Mouse (Mus musculus) brown adipose tissue, adult 24 weeks (tissue): ENCODE results near the gene Tbc1d2b. TPM values are rescaled to one million over a fixed set of nuclear protein-coding genes. Genes with fewer than 3 reads are reported as not detected.
A peak's percentile ranks its signal among the peaks of the same experiment; 100 is the strongest.

Source experiments
- H3K27ac ChIP-seq: fragments of 200-500 bp; replicated peaks from 2 replicates; pipeline ENCODE4 v1.5.1; 2012; ENCODE audit warnings: low read depth, mild to moderate bottlenecking, low read length
- H3K4me1 ChIP-seq: fragments of 200-500 bp; 2 replicates; pipeline ENCODE4 v1.6.1; 2012; ENCODE audit warnings: low read length, mixed read lengths; ENCODE audit not compliant: control insufficient read depth, insufficient read depth, insufficient read length
- H3K4me3 ChIP-seq: fragments of 200-500 bp; 2 replicates; pipeline ENCODE4 v1.5.1; 2012; ENCODE audit warnings: low read depth, mild to moderate bottlenecking, low read length, moderate library complexity; ENCODE audit not compliant: insufficient read depth
- polyA plus RNA-seq: library from polyadenylated mRNA; stranded (reverse); fragments of >200 nt; gene quantifications from 2 replicates; pipeline ENCODE4 v1.2.4, GENCODE M21; 2012; ENCODE audit not compliant: missing spikeins, insufficient read depth, insufficient read length

The Tbc1d2b gene
- polyA plus RNA-seq = 7.7 and 8.1 TPM in 2 replicates

DNA sequence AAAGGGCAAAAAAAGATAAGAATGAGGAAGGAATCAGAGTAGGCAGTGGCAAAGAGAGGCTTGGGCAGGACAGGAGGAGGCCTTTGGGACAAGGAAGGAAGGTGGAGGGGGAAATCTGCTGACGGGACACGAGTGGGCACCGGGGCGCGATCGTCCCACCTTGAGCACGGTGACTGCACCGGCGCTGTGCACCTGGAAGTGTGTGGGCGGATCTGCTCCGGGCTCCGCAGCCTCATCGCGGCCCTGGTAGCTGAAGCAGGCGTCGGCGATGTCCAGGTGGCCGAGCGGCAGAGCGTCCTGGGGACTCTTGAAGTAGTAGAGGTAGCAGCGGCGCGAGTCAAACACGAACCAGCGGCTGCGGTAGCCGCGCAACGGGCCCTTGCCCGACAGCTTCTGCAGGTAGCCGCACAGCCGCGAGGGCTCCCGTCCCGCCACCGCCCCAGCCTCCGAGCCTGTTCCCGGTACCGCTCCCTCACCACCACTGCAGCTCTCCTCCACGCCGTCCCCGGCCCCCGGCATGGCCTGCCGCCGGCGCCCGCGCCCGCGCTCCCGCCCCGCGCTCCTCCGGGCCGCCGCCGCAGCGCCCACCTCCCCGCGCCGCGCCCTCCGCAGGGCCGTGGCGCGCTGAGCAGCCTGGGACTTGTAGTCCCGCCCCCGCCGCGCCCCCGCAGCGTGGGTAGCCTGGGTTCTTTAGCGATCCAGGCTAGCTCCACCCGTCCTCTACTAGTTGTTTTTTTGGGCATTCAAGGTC, at the start of gene Tbc1d2b:
Gene Tbc1d2b, minus strand, starts transcription at position 612 of the 751 bp plus-strand sequence.
- H3K4me3 ChIP-seq = peak within 1 kb of the TSS; percentile 97
- peak within 1 kb of the TSS; percentile 66 for H3K27ac ChIP-seq
- no peaks in the 10 kb centered on the region; the same call in none of the 2 replicates for H3K4me1 ChIP-seq

DNA sequence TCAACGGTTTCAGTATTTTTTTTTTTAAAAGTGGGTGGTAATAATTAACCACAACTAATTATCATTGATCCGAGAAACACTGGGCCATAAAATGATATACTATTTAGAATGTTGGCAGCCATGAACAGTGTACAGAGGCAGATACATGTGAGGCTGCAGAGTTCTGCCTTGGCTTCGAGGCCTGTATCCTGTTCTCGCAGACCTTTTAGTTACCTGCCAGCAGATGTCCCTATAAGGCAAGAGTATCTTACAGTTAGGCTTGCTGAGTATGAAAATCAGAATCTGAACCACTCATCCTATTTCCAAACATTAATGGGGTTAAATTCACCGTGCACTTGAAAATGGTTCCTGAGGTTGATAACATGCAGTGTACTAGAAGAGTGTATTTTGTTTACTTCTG, 45.7 kb upstream of the Tbc1d2b start:
- no peaks in the 10 kb centered on the region for H3K4me1 ChIP-seq
- H3K4me3 ChIP-seq = no peak overlapping the region

DNA sequence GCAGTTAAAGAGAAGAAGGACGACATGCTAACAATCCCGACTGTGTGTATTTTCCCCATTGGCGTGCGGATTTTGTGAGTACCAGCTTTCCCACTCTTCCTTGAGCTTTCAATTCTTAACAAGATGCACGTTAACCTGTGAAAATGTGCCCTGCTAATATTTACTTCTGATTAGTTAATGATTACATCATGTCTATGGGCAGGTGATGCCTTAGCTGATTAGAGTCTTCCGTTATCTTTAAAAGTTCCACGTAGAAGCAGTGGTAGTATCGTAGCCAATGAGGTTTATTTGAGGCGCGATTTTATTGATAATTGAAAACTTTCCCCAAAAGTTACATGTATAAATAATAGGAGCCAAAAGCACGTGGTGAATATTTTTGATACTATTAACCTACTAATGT, 45.1 kb upstream of the Tbc1d2b start:
- Histone ChIP-seq H3K27ac (no peak overlapping the region), H3K4me3 (no peak overlapping the region), H3K4me1 (no peaks in the 10 kb centered on the region)

More for the DNA sequence above, 45.7 kb upstream of the Tbc1d2b start:
- no peak overlapping the region for H3K27ac ChIP-seq

DNA sequence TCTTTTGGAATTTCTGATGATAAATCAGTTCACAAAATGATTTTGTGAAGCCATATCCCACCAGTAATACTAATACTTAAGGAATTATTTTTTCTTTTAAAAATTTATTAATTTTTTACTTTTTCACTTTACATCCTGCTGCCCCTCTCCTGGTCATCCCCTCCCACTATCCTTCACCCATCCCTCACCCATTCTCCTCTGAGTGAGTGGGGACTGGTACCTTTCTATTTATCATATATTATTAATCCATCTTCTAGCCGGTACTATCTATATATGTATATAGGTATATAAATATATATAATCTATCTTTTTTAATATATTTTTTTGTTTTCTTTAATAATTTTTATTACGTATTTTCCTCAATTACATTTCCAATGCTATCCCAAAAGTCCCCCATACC, 33.6 kb upstream of the Tbc1d2b start:
- Histone ChIP-seq H3K4me1 (no peaks in the 10 kb centered on the region), H3K4me3 (no peak overlapping the region), H3K27ac (no peak overlapping the region)

DNA sequence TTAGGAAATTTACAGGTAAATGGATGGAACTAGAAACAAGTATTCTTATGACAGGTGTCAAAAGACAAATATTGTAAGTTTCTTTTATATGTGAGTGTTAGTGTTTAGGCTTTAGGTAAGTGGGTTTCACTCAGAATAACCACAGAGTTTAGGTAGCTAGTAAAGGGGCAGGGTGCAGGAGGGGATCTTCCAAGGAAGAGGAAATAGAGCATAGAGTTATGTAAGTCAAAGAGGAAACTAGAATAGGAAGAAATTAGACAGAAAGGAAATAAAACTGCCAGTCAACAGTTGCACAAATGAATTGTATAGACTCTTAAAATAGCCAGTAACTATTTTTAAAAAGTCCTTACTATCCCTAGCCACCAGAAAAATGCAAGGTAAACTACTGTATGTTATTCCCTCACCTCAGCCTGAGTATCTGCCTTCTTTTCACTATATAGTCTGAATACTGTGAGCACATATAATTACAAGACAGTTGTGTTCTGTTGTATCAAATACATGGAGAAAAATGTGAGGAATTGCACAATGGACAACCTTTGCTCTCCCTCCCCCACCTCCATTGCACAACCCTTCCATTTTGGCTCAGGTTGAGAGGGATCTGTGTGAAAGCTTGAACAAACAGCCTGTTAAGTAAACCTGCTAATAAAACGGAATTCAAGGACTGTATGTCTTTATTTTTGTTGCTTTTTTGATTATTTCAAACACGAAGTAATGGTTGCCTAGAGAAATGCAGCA, 32.7 kb upstream of the Tbc1d2b start:
- no peak overlapping the region for H3K27ac ChIP-seq
- H3K4me1 ChIP-seq = no peaks in the 10 kb centered on the region
- H3K4me3 ChIP-seq = no peak overlapping the region

DNA sequence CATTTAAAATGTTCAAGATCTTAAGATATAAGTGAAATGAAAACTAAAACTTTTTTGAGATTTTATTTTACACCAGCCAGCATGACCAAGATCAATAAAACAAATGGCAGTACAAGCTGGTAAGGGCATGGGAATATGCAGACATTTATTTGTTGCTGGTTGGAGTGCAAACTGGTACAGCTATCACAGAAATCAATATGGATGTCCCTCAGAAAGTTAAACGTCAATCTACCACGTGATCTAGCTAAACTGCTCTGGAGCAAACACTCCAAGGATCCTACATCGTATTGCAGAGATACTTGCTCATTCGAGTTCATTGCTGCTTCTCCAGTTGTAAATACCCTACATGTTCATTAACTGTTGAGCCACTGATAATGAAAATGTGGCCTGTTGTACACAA, 32.1 kb upstream of the Tbc1d2b start:
- H3K27ac ChIP-seq = no peak overlapping the region
- no peak overlapping the region for H3K4me3 ChIP-seq
- no peaks in the 10 kb centered on the region for H3K4me1 ChIP-seq

DNA sequence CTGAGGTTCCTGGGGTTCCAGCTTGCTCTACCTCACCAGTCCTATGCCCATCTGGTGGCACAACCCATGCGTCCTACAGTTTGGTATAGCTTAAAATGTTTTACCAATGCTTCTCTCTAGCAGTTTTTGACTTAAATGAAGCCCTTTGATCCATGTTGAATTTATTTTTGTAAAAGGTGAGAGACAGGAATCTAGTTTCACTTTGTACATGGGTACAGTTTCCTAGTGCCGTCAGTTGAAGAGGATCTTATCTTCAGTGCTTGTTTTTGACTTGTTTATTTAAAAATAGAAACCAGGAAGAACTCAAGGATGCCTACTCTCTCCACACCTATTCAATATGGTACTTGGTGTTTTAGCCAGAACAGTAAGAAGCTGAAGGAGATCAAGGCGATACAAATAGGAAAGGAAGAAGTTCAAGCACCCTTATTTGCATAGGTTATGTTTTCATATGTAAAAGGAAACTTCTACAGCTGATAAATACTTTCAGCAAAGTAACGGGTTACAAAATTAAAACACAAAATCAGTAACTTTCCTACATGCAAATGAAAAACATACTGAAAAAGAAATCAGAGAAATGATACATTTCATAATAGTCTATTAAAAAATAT, 30.6 kb upstream of the Tbc1d2b start:
- Histone ChIP-seq H3K27ac (no peak overlapping the region), H3K4me1 (no peaks in the 10 kb centered on the region), H3K4me3 (no peak overlapping the region)

DNA sequence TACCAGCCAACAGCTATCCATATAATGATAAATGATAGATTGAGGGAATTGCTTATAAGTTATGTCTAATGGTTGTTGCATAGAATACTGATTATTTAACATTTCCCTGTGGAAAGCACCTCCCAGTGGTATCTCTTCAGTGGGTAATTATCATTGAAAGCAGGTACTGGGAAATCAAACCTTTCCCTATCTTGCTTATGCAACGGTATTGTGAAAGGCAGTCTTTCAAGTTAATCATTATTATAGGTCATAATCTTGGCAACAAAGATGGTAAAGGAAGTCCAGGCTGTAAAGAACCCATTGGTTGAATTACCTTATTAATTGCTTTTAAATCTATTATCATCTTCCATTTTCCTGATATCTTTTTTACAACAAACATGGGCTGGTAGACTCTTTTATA, 27.0 kb upstream of the Tbc1d2b start:
- H3K27ac ChIP-seq = no peak overlapping the region
- H3K4me3 ChIP-seq = no peak overlapping the region
- no peaks in the 10 kb centered on the region for H3K4me1 ChIP-seq

DNA sequence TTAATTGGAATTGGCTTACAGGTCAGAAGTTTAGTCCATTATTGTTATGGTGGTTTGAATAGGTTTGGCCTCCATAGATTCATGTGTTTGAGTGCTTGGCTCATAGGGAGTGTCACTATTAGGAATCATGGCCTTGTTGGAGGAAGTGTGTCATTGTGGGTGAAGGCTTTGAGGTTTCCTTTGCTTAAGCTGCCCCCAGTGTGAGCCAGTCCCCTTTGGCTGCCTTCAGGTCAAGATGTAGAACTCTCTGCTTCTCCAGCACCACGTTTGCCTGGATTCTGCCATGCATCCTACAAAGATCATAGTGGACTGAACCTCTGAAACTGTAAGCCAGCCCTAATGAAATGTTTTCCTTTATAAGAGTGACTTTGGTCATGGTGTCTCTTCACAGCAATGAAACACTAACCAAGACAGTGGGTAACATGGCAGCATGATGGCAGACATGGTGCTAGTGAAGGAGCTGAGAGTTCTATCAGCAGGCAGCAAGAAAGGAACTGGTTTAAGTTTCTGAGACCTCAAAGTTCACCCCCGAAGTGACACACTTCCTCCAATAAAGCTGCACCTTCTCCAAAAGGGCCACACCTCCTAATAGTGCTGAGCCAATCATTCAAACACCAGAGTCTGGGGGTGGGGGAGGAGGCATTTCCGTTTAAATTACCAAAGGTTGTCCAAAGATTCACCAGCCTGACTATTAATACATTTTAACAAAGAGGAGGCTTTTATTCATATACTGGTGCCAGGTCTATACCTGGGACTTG, 23.2 kb upstream of the Tbc1d2b start:
- Histone ChIP-seq H3K4me1 (no peaks in the 10 kb centered on the region), H3K4me3 (no peak overlapping the region), H3K27ac (no peak overlapping the region)

DNA sequence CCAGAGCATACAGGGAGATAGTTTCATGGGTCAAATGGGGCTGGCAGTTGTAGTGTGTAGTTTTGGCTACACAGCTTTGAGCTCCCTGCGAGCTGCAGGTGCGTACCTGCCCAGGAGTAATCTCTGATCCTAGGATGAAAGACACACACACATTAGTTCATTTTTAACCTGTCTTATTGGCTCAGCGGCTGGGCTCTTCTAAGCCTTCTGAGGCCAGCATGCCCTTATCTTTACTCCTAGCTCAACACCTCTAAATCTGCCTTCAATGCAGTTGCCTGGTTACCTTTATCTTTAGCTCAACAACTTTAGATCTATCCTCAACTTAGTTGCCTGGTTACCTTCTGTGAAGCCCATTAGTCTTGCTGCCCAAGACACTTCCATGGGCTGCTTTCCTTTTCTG, 7.8 kb upstream of the Tbc1d2b start:
- no peak overlapping the region for H3K4me3 ChIP-seq
- H3K4me1 ChIP-seq = no peaks in the 10 kb centered on the region
- no peak overlapping the region for H3K27ac ChIP-seq

DNA sequence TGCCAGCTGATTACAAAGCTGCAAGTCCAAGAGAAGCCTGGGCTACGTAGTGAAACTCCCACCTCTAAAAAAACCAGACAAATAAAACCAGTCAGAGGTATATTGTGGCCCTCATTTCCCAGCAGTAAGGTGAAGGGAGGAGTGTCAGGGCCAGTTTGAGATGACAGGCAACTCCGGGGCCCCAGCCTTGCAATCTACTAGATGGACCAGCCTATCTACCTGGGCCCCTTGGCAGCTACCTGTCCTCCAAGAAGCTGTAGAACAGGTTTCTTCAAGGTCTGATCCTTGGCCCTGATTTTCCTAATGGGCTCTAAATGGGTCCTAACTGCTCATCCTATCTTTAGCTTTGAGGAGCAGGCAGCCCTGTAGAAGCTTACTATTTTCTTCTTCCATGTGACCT, 7.3 kb upstream of the Tbc1d2b start:
- H3K4me1 ChIP-seq = no peaks in the 10 kb centered on the region
- H3K4me3 ChIP-seq = no peak overlapping the region
- no peak overlapping the region for H3K27ac ChIP-seq

DNA sequence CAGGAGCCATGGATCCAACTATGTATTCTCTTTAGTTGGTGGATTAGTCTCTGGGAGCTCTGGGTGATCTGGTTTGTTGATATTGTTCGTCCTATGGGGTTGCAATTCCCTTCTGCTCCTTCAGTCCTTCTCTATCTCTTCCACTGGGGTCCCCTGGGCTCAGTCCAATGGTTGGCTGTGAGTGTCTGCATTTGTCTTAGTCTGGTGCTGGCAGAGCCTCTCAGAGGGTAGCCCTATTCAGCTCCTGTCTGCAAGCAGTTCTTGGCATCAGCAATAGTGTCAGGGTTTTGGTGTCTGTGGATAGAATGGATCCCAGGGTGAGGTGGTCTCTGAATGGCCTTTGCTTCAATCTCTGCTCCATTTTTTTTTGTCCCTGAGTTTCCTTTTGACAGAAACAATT, 6.2 kb upstream of the Tbc1d2b start:
- Histone ChIP-seq H3K4me3 (no peak overlapping the region), H3K27ac (no peak overlapping the region), H3K4me1 (no peaks in the 10 kb centered on the region)

DNA sequence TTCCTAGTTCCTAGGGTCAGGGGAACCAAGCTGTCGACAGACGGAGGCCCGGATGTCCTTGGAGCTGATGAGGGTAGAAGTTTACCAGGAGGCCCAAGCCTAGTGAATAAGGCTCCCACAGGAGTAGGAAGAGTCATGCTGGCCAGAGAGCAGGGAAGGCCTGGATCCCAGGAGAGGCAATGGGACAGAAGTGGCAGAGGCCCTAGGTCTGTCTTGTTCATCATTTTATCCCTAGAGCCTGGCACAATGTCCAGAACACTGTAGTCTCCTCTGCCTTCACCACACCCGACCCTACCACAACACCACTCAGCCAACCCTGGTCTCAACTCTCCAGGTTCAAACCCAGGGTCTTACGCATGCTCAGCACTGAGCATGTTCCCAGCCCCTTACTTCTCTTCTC, 5.3 kb upstream of the Tbc1d2b start:
- H3K27ac ChIP-seq = no peak overlapping the region

DNA sequence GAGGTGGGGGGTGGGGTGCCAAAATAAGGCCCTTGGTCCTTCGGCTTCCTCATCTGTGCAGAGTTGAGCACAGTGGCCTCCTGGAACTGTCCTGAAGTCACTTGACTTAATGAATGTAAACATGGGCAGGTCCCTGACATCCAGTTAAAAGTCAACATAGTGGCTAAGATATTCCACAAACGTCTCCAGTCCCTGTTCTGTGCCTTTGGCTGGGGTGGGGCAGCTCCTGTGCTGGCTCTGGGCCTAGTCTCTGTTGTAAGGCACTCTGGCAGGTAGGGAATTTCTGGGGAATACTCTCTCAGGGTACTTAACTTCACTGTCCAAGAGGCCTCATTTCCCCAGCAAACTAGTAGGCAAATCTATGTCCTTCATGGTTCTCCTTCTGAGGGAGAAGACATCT, 4.9 kb upstream of the Tbc1d2b start:
- Histone ChIP-seq H3K4me3 (no peak overlapping the region), H3K27ac (no peak overlapping the region), H3K4me1 (no peaks in the 10 kb centered on the region)

More for the DNA sequence above, 5.3 kb upstream of the Tbc1d2b start:
- no peak overlapping the region for H3K4me3 ChIP-seq
- no peaks in the 10 kb centered on the region for H3K4me1 ChIP-seq

DNA sequence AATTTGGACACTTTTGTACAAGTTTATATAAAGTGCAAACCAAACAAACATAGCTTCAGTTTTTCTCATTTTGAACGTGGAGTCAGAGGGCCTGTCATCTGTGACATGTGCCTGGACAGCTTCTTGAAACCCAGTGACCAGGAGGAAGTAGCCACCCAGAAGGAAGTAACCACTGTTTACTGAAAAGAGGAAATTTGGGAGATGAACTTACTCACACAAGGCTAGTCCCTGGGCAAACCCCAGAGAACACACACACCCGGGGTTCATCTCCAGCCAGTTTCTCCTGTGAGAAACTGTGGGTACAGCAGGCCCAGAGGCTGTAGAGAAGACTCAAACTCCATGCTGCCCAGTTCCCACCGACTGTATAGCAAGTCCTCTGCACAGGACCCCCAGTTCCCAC, 3.9 kb upstream of the Tbc1d2b start:
- H3K4me1 ChIP-seq = no peaks in the 10 kb centered on the region
- no peak overlapping the region for H3K27ac ChIP-seq
- H3K4me3 ChIP-seq = no peak overlapping the region
